Mouse (Mus musculus): Measurements from ENCODE around the gene Aldh16a1. TPM values are rescaled to one million over a fixed set of nuclear protein-coding genes. Genes with fewer than 3 reads are reported as not detected.
"Not testable (repeated sequence)": the region's sequence is repeated elsewhere in the genome, so short reads cannot be mapped to it uniquely, and the experiment has no call there.

The Aldh16a1 gene
- total and polyA plus RNA-seq, 2 experiments = 33.3 to 162 TPM

- Histone ChIP-seq H3K4me1 (ENCODE audit: control insufficient read depth, insufficient read depth, low read length) (peaks cover 8% of the 10 kb centered on the region), H3K79me2 (ENCODE audit: control insufficient read depth, insufficient read depth, low read length) (no peaks in the 10 kb centered on the region), H3K4me3 (ENCODE audit: insufficient read depth, low read depth, low read length) (no peak overlapping the region), H3K36me3 (ENCODE audit: control insufficient read depth, insufficient read depth, low read length) (peaks cover 25% of the 10 kb centered on the region; the same call in 1 of the 2 replicates), H3K27ac (replicated peaks; ENCODE audit: insufficient read depth, low read depth, low read length) (peak overlapping the region; percentile 66), H3K27me3 (ENCODE audit: control insufficient read depth, insufficient read depth, low read length) (no peaks in the 10 kb centered on the region), H3K9ac (ENCODE audit: low read depth, low read length) (no peak overlapping the region)
- 70% methylated on average over 6 of the region's 6 CpGs for WGBS
- TF ChIP-seq CTCF (IDR thresholded peaks at IDR 0.05; ENCODE audit: low read depth, low read length) = no peak
- TF ChIP-seq POLR2A (IDR thresholded peaks at IDR 0.05; ENCODE audit: extremely low read depth, insufficient read depth, low read length) = no peak
- DNase-seq (ENCODE audit: extremely low read depth, low read depth, low spot score) = peak; percentile 30
These were observed 56.9 kb downstream of the Aldh16a1 start for GRCm38 (mm10) chr7:45097479-45097878.

- H3K27ac ChIP-seq (replicated peaks; ENCODE audit: insufficient read depth, low read depth, low read length); H3K27me3 ChIP-seq (ENCODE audit: control insufficient read depth, insufficient read depth, low read length); H3K4me1 ChIP-seq (ENCODE audit: control insufficient read depth, insufficient read depth, low read length); H3K4me3 ChIP-seq (ENCODE audit: insufficient read depth, low read depth, low read length); H3K9ac ChIP-seq (ENCODE audit: low read depth, low read length); H3K79me2 ChIP-seq (ENCODE audit: control insufficient read depth, insufficient read depth, low read length); DNase-seq (ENCODE audit: extremely low read depth, low read depth, low spot score): not testable (repeated sequence)
- 96% methylated on average over 14 of the region's 14 CpGs for WGBS
- peaks cover 21% of the 10 kb centered on the region; the same call in 1 of the 2 replicates for H3K36me3 ChIP-seq (ENCODE audit: control insufficient read depth, insufficient read depth, low read length)
These were observed 58.4 kb downstream of the Aldh16a1 start for GRCm38 (mm10) chr7:45095965-45096364.

GRCm38 (mm10) chr7:45095367-45095766 lies 59.0 kb downstream of the Aldh16a1 start:
- H3K36me3 ChIP-seq (ENCODE audit: control insufficient read depth, insufficient read depth, low read length) = peaks cover 20% of the 10 kb centered on the region; the same call in 1 of the 2 replicates
- DNase-seq (ENCODE audit: extremely low read depth, low read depth, low spot score) = no peak
- no peaks in the 10 kb centered on the region for H3K79me2 ChIP-seq (ENCODE audit: control insufficient read depth, insufficient read depth, low read length)
- 82% methylated on average over 6 of the region's 6 CpGs for WGBS
- TF ChIP-seq CTCF (IDR thresholded peaks at IDR 0.05; ENCODE audit: low read depth, low read length) = no peak
- no peak overlapping the region for H3K27ac ChIP-seq (replicated peaks; ENCODE audit: insufficient read depth, low read depth, low read length)
- H3K9ac ChIP-seq (ENCODE audit: low read depth, low read length) = no peak overlapping the region
- H3K4me1 ChIP-seq (ENCODE audit: control insufficient read depth, insufficient read depth, low read length) = peaks cover 3% of the 10 kb centered on the region; the same call in 1 of the 2 replicates
- no peaks in the 10 kb centered on the region for H3K27me3 ChIP-seq (ENCODE audit: control insufficient read depth, insufficient read depth, low read length)
- H3K4me3 ChIP-seq (ENCODE audit: insufficient read depth, low read depth, low read length) = no peak overlapping the region

GRCm38 (mm10) chr7:45094121-45094520 lies 60.3 kb downstream of the Aldh16a1 start:
- H3K36me3 ChIP-seq (ENCODE audit: control insufficient read depth, insufficient read depth, low read length) = peaks cover 17% of the 10 kb centered on the region; the same call in 1 of the 2 replicates
- H3K9ac ChIP-seq (ENCODE audit: low read depth, low read length) = no peak overlapping the region
- H3K27me3 ChIP-seq (ENCODE audit: control insufficient read depth, insufficient read depth, low read length) = no peaks in the 10 kb centered on the region
- WGBS = 90% methylated on average over 7 of the region's 7 CpGs
- DNase-seq (ENCODE audit: extremely low read depth, low read depth, low spot score) = no peak
- H3K79me2 ChIP-seq (ENCODE audit: control insufficient read depth, insufficient read depth, low read length) = no peaks in the 10 kb centered on the region
- peaks cover 3% of the 10 kb centered on the region; the same call in 1 of the 2 replicates for H3K4me1 ChIP-seq (ENCODE audit: control insufficient read depth, insufficient read depth, low read length)
- H3K27ac ChIP-seq (replicated peaks; ENCODE audit: insufficient read depth, low read depth, low read length) = no peak overlapping the region
- no peak for TF ChIP-seq CTCF (IDR thresholded peaks at IDR 0.05; ENCODE audit: low read depth, low read length)
- no peak for TF ChIP-seq POLR2A (IDR thresholded peaks at IDR 0.05; ENCODE audit: extremely low read depth, insufficient read depth, low read length)
- no peak overlapping the region for H3K4me3 ChIP-seq (ENCODE audit: insufficient read depth, low read depth, low read length)

- Histone ChIP-seq H3K9ac (ENCODE audit: low read depth, low read length) (no peak overlapping the region), H3K27me3 (ENCODE audit: control insufficient read depth, insufficient read depth, low read length) (no peaks in the 10 kb centered on the region), H3K79me2 (ENCODE audit: control insufficient read depth, insufficient read depth, low read length) (no peaks in the 10 kb centered on the region), H3K27ac (replicated peaks; ENCODE audit: insufficient read depth, low read depth, low read length) (no peak overlapping the region), H3K4me3 (ENCODE audit: insufficient read depth, low read depth, low read length) (no peak overlapping the region), H3K36me3 (ENCODE audit: control insufficient read depth, insufficient read depth, low read length) (peaks cover 13% of the 10 kb centered on the region; the same call in 1 of the 2 replicates), H3K4me1 (ENCODE audit: control insufficient read depth, insufficient read depth, low read length) (peaks cover 3% of the 10 kb centered on the region; the same call in 1 of the 2 replicates)
- DNase-seq (ENCODE audit: extremely low read depth, low read depth, low spot score) = no peak
- WGBS = 58% methylated on average over 18 of the region's 18 CpGs
- TF ChIP-seq POLR2A (IDR thresholded peaks at IDR 0.05; ENCODE audit: extremely low read depth, insufficient read depth, low read length) = no peak
- TF ChIP-seq CTCF (IDR thresholded peaks at IDR 0.05; ENCODE audit: low read depth, low read length) = no peak
These were observed 60.9 kb downstream of the Aldh16a1 start for GRCm38 (mm10) chr7:45093516-45093905.

- Histone ChIP-seq H3K4me1 (ENCODE audit: control insufficient read depth, insufficient read depth, low read length) (peaks cover 3% of the 10 kb centered on the region; the same call in 1 of the 2 replicates), H3K27ac (replicated peaks; ENCODE audit: insufficient read depth, low read depth, low read length) (no peak overlapping the region), H3K9ac (ENCODE audit: low read depth, low read length) (no peak overlapping the region), H3K79me2 (ENCODE audit: control insufficient read depth, insufficient read depth, low read length) (no peaks in the 10 kb centered on the region), H3K27me3 (ENCODE audit: control insufficient read depth, insufficient read depth, low read length) (no peaks in the 10 kb centered on the region), H3K4me3 (ENCODE audit: insufficient read depth, low read depth, low read length) (no peak overlapping the region), H3K36me3 (ENCODE audit: control insufficient read depth, insufficient read depth, low read length) (peaks cover 12% of the 10 kb centered on the region; the same call in 1 of the 2 replicates)
- WGBS = 84% methylated on average over 12 of the region's 12 CpGs
- no peak for DNase-seq (ENCODE audit: extremely low read depth, low read depth, low spot score)
- no peak for TF ChIP-seq CTCF (IDR thresholded peaks at IDR 0.05; ENCODE audit: low read depth, low read length)
- no peak for TF ChIP-seq POLR2A (IDR thresholded peaks at IDR 0.05; ENCODE audit: extremely low read depth, insufficient read depth, low read length)
These were observed 61.4 kb downstream of the Aldh16a1 start for GRCm38 (mm10) chr7:45092828-45093515.
